Comparison of ENCODE assay signal across 8 mouse cellular contexts in the genomic region with DNA sequence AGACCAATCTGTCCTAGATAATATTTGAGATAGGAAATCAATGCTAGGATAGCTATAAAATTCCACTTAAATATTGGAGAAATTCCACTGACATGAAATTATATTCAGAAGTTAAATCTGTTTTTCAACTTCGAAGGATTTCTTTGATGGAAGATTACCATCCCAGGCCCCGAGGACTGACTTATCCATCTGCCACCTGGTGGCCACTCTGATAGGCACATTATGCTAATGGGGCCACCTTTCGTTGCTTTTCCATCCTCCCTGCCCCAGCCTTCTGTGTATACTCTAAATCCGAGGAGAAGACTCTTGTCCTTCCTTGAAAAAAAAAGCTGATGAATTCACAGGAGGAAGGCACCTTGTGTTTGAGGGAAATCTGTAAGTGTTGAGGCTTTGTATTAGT. TPM values are rescaled to one million over a fixed set of nuclear protein-coding genes. Genes with fewer than 3 reads are reported as not detected.
DNase-seq lines count a peak whose midpoint lies in the region; ATAC-seq and TF ChIP-seq lines count a peak whose summit lies in the region.

No protein-coding gene starts in this region.

- H3K27me3 ChIP-seq in intestine, postnatal 0 days (replicated peaks; ENCODE audit: control insufficient read depth, insufficient read depth, low read length) = no peaks in the 10 kb centered on the region
- no peaks in the 10 kb centered on the region for H3K27me3 ChIP-seq in intestine, embryonic 16.5 days (replicated peaks; ENCODE audit: control insufficient read depth, insufficient read depth, low read length)
- H3K27me3 ChIP-seq in embryonic facial prominence, embryonic 11.5 days (ENCODE audit: control insufficient read depth, insufficient read depth, low read length) = no peaks in the 10 kb centered on the region
- no peaks in the 10 kb centered on the region for H3K27me3 ChIP-seq in forebrain, embryonic 10.5 days (ENCODE audit: poor library complexity, severe bottlenecking)

- DNase-seq in thymus, postnatal 4 days = peak; percentile 54
- no peak for DNase-seq in thymus, postnatal 25 days
- DNase-seq in embryonic facial prominence, embryonic 11.5 days (ENCODE audit: low spot score) = peak; percentile 57
- peak; percentile 52 for DNase-seq in right cerebral cortex, postnatal 4 days
- DNase-seq in spleen, postnatal 4 days (ENCODE audit: low spot score in 2 of 2) = no peak
- DNase-seq in forebrain, embryonic 10.5 days (ENCODE audit: extremely low spot score, low spot score) = no peak

- 36% methylated on average over 4 of the region's 4 CpGs for WGBS in intestine, postnatal 0 days
- 28% methylated on average over 4 of the region's 4 CpGs for WGBS in intestine, embryonic 16.5 days
- WGBS in embryonic facial prominence, embryonic 11.5 days = 40% methylated on average over 4 of the region's 4 CpGs
- WGBS in forebrain, embryonic 10.5 days = 37% methylated on average over 4 of the region's 4 CpGs

- H3K9ac ChIP-seq in intestine, postnatal 0 days (ENCODE audit: low read depth, low read length) = no peak overlapping the region
- H3K9ac ChIP-seq in intestine, embryonic 16.5 days (ENCODE audit: low read depth, low read length) = no peak overlapping the region
- no peak overlapping the region for H3K9ac ChIP-seq in embryonic facial prominence, embryonic 11.5 days (replicated peaks; ENCODE audit: low read length)

- no peaks in the 10 kb centered on the region for H3K4me1 ChIP-seq in intestine, postnatal 0 days (replicated peaks; ENCODE audit: control insufficient read depth, insufficient read depth, low read length)
- H3K4me1 ChIP-seq in intestine, embryonic 16.5 days (ENCODE audit: control insufficient read depth, insufficient read depth, low read length) = no peaks in the 10 kb centered on the region
- no peaks in the 10 kb centered on the region for H3K4me1 ChIP-seq in embryonic facial prominence, embryonic 11.5 days (ENCODE audit: control insufficient read depth, insufficient read depth, low read length)
- no peaks in the 10 kb centered on the region for H3K4me1 ChIP-seq in forebrain, embryonic 10.5 days

- ATAC-seq in intestine, postnatal 0 days = no peak
- no peak for ATAC-seq in intestine, embryonic 16.5 days
- ATAC-seq in embryonic facial prominence, embryonic 11.5 days (replicated peaks; ENCODE audit: insufficient number of reproducible peaks, low FRiP score, low TSS enrichment, low read depth) = no peak

- peak; percentile 73 for TF ChIP-seq CTCF in intestine, postnatal 0 days (IDR thresholded peaks at IDR 0.05; ENCODE audit: low read depth)

- no peaks in the 10 kb centered on the region for H3K36me3 ChIP-seq in intestine, postnatal 0 days (ENCODE audit: control insufficient read depth, insufficient read depth)
- H3K36me3 ChIP-seq in intestine, embryonic 16.5 days (ENCODE audit: control insufficient read depth, insufficient read depth, low read length) = no peaks in the 10 kb centered on the region
- H3K36me3 ChIP-seq in embryonic facial prominence, embryonic 11.5 days (replicated peaks; ENCODE audit: control insufficient read depth, insufficient read depth, low read depth, low read length) = no peaks in the 10 kb centered on the region
- no peaks in the 10 kb centered on the region for H3K36me3 ChIP-seq in forebrain, embryonic 10.5 days (replicated peaks)

- H3K4me2 ChIP-seq in intestine, postnatal 0 days (replicated peaks; ENCODE audit: low read depth) = no peak overlapping the region
- H3K4me2 ChIP-seq in intestine, embryonic 16.5 days (ENCODE audit: low read depth, low read length) = no peak overlapping the region
- H3K4me2 ChIP-seq in embryonic facial prominence, embryonic 11.5 days (ENCODE audit: low read depth, low read length) = no peak overlapping the region

- H3K27ac ChIP-seq in intestine, postnatal 0 days (ENCODE audit: low read depth, low read length) = no peak overlapping the region
- H3K27ac ChIP-seq in intestine, embryonic 16.5 days (ENCODE audit: low read length) = no peak overlapping the region
- no peak overlapping the region for H3K27ac ChIP-seq in embryonic facial prominence, embryonic 11.5 days (replicated peaks; ENCODE audit: low read depth, low read length)
- no peak overlapping the region for H3K27ac ChIP-seq in forebrain, embryonic 10.5 days

- H3K9me3 ChIP-seq in intestine, postnatal 0 days (ENCODE audit: control insufficient read depth) = no peaks in the 10 kb centered on the region
- H3K9me3 ChIP-seq in intestine, embryonic 16.5 days (ENCODE audit: control insufficient read depth, low read length) = no peaks in the 10 kb centered on the region
- H3K9me3 ChIP-seq in embryonic facial prominence, embryonic 11.5 days (replicated peaks; ENCODE audit: control insufficient read depth, low read length) = no peaks in the 10 kb centered on the region
- no peaks in the 10 kb centered on the region for H3K9me3 ChIP-seq in forebrain, embryonic 10.5 days

- no peak overlapping the region for H3K4me3 ChIP-seq in intestine, postnatal 0 days (ENCODE audit: low read depth, low read length)
- H3K4me3 ChIP-seq in intestine, embryonic 16.5 days (ENCODE audit: low read length) = no peak overlapping the region
- H3K4me3 ChIP-seq in embryonic facial prominence, embryonic 11.5 days (ENCODE audit: low read depth, low read length) = no peak overlapping the region
- no peak overlapping the region for H3K4me3 ChIP-seq in forebrain, embryonic 10.5 days

RNA-seq across cellular contexts. Expression of gene Ccdc93, which starts 11.8 kb away (rescaled TPM):
- polyA plus RNA-seq in intestine, postnatal 0 days (2015; fragmentation: Nextera tagmentation; extraction: Ambion mirVana) = 8.2 and 10.1 TPM in 2 replicates
- polyA plus RNA-seq in intestine, embryonic 16.5 days (2015; fragmentation: Nextera tagmentation; extraction: Ambion mirVana) = 10.7 and 11.5 TPM in 2 replicates
- polyA plus RNA-seq in embryonic facial prominence, embryonic 11.5 days (2014; fragmentation: Nextera tagmentation; extraction: Ambion mirVana) = 8.9 and 10.5 TPM in 2 replicates
- polyA plus RNA-seq in forebrain, embryonic 10.5 days (2016; fragmentation: Nextera tagmentation; extraction: Ambion mirVana) = 12.1 and 12.9 TPM in 2 replicates

Comparison
In these comparisons a context has a peak if more than half of its experiments do, and no peak if none do; other contexts are left out.
1. DNase-seq: peak in thymus, postnatal 4 days (single experiment), embryonic facial prominence, embryonic 11.5 days (single experiment) and right cerebral cortex, postnatal 4 days (single experiment); none in thymus, postnatal 25 days (single experiment), spleen, postnatal 4 days (0 of 2) and forebrain, embryonic 10.5 days (single experiment).